Mouse (Mus musculus) hindbrain, embryonic 16.5 days (tissue): ENCODE results near the gene Art3. TPM values are rescaled to one million over a fixed set of nuclear protein-coding genes. Genes with fewer than 3 reads are reported as not detected.

Experiments used
- ATAC-seq: fragments of 200-750 bp; cut with Nextera tagmentation; 2 replicates; pipeline ENCODE4 v1.8.0; 2017; ENCODE audit warnings: moderate TSS enrichment, moderate library complexity
- H3K27ac ChIP-seq: fragments of 300-500 bp; sonication (generic); 2 replicates; pipeline ENCODE4 v1.5.1; 2014; ENCODE audit warnings: low read depth, mild to moderate bottlenecking, control low read depth, low read length, moderate library complexity
- H3K27me3 ChIP-seq: fragments of 300-500 bp; sonication (generic); replicated peaks from 2 replicates; pipeline ENCODE4 v1.6.1; 2014; ENCODE audit warnings: low read length; ENCODE audit not compliant: control insufficient read depth, insufficient read depth
- H3K36me3 ChIP-seq: fragments of 300-500 bp; sonication (generic); 2 replicates; pipeline ENCODE4 v1.6.1; 2014; ENCODE audit warnings: mild to moderate bottlenecking, low read length, moderate library complexity, mixed read lengths; ENCODE audit not compliant: control insufficient read depth, insufficient read depth
- H3K4me1 ChIP-seq: fragments of 300-500 bp; sonication (generic); 2 replicates; pipeline ENCODE4 v1.6.1; 2014; ENCODE audit warnings: low read depth, low read length; ENCODE audit not compliant: control insufficient read depth, insufficient read depth
- H3K4me2 ChIP-seq: fragments of 300-500 bp; sonication (generic); 2 replicates; pipeline ENCODE4 v1.6.1; 2014; ENCODE audit warnings: mild to moderate bottlenecking, low read length, control low read depth, moderate library complexity
- H3K4me3 ChIP-seq: fragments of 300-500 bp; sonication (generic); 2 replicates; pipeline ENCODE4 v1.5.1; 2014; ENCODE audit warnings: mild to moderate bottlenecking, low read length, control low read depth, moderate library complexity
- H3K9ac ChIP-seq: fragments of 300-500 bp; sonication (generic); 2 replicates; pipeline ENCODE4 v1.6.1; 2014; ENCODE audit warnings: low read depth, mild to moderate bottlenecking, control low read depth, low read length, moderate library complexity
- H3K9me3 ChIP-seq: fragments of 300-500 bp; sonication (generic); 2 replicates; pipeline ENCODE4 v1.6.1; 2014; ENCODE audit warnings: mild to moderate bottlenecking, low read length, moderate library complexity; ENCODE audit not compliant: control insufficient read depth
- WGBS: fragments of 180-500 bp; shearing (Covaris S2); extraction: QIAGEN DNeasy Blood & Tissue Kit; methylation state at CpG from one replicate; pipeline ENCODE4 v1.1.7; 2014; 5-methylcytosine and 5-hydroxymethylcytosine counted together
- polyA plus RNA-seq: library from polyadenylated mRNA; unstranded; fragments of >200 nt; fragmentation: Nextera tagmentation; extraction: Ambion mirVana; gene quantifications from 2 replicates; pipeline ENCODE4 v1.2.1, GENCODE M21; 2015

Art3 gene
- polyA plus RNA-seq, 1 experiment from 2014 or later, result 6.7 TPM

DNA sequence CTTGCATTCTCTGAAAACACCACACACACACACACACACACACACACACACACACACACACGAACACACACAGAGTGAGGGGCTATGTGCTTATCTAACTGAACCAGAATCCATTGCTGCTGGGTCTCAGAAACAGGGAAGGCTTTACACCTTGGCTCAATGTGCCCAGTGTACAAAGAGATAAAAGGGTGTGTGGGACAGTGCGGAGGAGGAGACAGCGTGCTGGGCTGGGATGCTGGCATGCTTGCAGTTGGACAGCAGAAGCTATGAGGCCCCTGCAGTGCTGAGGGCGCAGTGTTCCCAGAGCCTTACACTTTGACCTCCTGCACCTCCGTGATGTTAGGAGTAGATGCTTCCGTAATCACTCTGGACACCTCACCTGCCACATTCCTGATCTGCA lies 64.8 kb downstream of the Art3 start:
- WGBS, result 92% methylated on average over 6 of the region's 6 CpGs
- Histone ChIP-seq H3K4me2 (no peak overlapping the region), H3K9me3 (no peaks in the 10 kb centered on the region), H3K36me3 (no peaks in the 10 kb centered on the region), H3K4me1 (peaks cover 3% of the 10 kb centered on the region; the same call in 1 of the 2 replicates), H3K4me3 (no peak overlapping the region), H3K27me3 (peaks cover 7% of the 10 kb centered on the region; the same call in 1 of the 2 replicates), H3K27ac (no peak overlapping the region), H3K9ac (no peak overlapping the region)
- ATAC-seq, result 0 out of 2 replicates have a peak, but pooled peaks have one; percentile 12

- peaks cover 2% of the 10 kb centered on the region; the same call in 1 of the 2 replicates for H3K27me3 ChIP-seq
- WGBS, result 22% methylated on average over 5 of the region's 5 CpGs
- peak; percentile 86 for ATAC-seq
- no peak overlapping the region for H3K9ac ChIP-seq
- H3K4me1 ChIP-seq, result no peaks in the 10 kb centered on the region
- H3K4me3 ChIP-seq, result no peak overlapping the region
- no peak overlapping the region for H3K4me2 ChIP-seq
- no peak overlapping the region for H3K27ac ChIP-seq
- no peaks in the 10 kb centered on the region for H3K36me3 ChIP-seq
- H3K9me3 ChIP-seq, result no peaks in the 10 kb centered on the region
Measured at GRCm38 (mm10) chr5:92398153-92398552, 66.5 kb downstream of the Art3 start.

DNA sequence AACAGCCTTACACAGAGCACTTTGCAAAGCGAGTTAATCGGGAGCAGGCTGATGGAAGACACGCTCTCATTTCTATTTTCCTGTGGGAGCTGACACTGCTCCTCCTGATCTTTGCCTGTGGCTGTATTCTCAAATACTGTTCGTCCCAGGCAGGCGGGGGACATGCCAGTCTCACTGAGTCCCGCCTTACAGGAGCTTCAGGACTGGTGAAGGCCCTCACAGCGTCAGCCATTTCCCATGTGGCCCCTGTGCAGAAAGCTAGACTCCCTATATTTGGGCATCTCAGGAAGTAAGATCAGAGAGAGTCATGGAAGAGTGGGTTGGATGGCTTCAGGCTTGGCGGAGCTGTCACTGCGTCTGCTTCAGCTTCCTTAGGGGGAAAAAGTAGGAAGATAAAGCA lies 71.2 kb downstream of the Art3 start:
- 72% methylated on average over 9 of the region's 9 CpGs for WGBS
- Histone ChIP-seq H3K36me3 (no peaks in the 10 kb centered on the region), H3K9ac (no peak overlapping the region), H3K27me3 (no peaks in the 10 kb centered on the region), H3K4me2 (no peak overlapping the region), H3K4me1 (no peaks in the 10 kb centered on the region), H3K9me3 (no peaks in the 10 kb centered on the region), H3K4me3 (no peak overlapping the region), H3K27ac (no peak overlapping the region)
- ATAC-seq, result no peak

- H3K4me1 ChIP-seq, result no peaks in the 10 kb centered on the region
- H3K27ac ChIP-seq, result no peak overlapping the region
- H3K9me3 ChIP-seq, result no peaks in the 10 kb centered on the region
- H3K4me2 ChIP-seq, result no peak overlapping the region
- H3K27me3 ChIP-seq, result no peaks in the 10 kb centered on the region
- 59% methylated on average over 10 of the region's 10 CpGs for WGBS
- H3K4me3 ChIP-seq, result no peak overlapping the region
- H3K36me3 ChIP-seq, result no peaks in the 10 kb centered on the region
- no peak overlapping the region for H3K9ac ChIP-seq
- ATAC-seq, result no peak
Measured at GRCm38 (mm10) chr5:92403562-92404399, 72.2 kb downstream of the Art3 start.

DNA sequence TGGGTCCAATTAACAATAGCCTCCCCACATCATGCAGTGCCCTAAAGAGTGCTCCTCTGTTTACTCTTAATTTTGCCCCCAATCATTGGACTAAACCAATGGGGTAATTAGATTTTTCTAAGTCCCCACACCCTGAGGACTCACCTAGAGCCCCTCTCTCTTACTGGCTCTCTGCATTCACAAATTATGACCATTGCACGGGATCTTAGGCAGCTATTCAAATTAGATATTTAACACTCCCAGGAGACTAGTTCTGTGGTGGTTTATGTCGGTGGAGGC lies 72.7 kb downstream of the Art3 start:
- Histone ChIP-seq H3K9me3 (no peaks in the 10 kb centered on the region), H3K4me1 (no peaks in the 10 kb centered on the region), H3K9ac (no peak overlapping the region), H3K27ac (no peak overlapping the region), H3K27me3 (no peaks in the 10 kb centered on the region), H3K36me3 (no peaks in the 10 kb centered on the region), H3K4me2 (no peak overlapping the region), H3K4me3 (no peak overlapping the region)
- no peak for ATAC-seq
- WGBS, result 33% methylated on average over 2 of the region's 2 CpGs

GRCm38 (mm10) chr5:92409361-92410155 lies 77.9 kb downstream of the Art3 start:
- H3K4me1 ChIP-seq, result no peaks in the 10 kb centered on the region
- no peak for ATAC-seq

DNA sequence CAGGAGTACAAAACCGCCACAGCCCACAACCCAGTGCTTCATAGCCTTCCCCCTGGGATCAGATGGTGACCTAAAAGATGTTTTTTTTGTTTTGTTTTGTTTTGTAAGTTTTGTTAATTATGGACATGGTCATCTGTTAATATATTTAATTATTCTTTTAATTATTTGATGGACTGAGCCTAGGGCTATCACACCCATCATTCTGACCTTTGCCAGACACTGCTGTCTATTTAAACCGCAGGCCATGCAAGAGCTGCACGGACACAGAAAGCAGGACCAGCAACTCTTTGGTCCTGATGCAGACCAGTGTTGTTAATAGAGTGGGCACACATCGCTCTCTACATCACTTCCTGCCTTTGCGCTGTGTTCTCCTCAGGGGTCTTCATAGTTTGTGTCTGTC lies 78.9 kb downstream of the Art3 start:
- no peaks in the 10 kb centered on the region for H3K4me1 ChIP-seq
- 85% methylated on average over 5 of the region's 5 CpGs for WGBS
- no peaks in the 10 kb centered on the region for H3K27me3 ChIP-seq
- no peak overlapping the region for H3K27ac ChIP-seq
- no peaks in the 10 kb centered on the region for H3K9me3 ChIP-seq
- H3K4me3 ChIP-seq, result no peak overlapping the region
- no peak for ATAC-seq
- H3K4me2 ChIP-seq, result no peak overlapping the region
- H3K9ac ChIP-seq, result no peak overlapping the region
- H3K36me3 ChIP-seq, result peaks cover 9% of the 10 kb centered on the region

More at GRCm38 (mm10) chr5:92409361-92410155, 77.9 kb downstream of the Art3 start:
- Histone ChIP-seq H3K9me3 (no peaks in the 10 kb centered on the region), H3K27ac (no peak overlapping the region), H3K36me3 (peaks cover 3% of the 10 kb centered on the region), H3K9ac (no peak overlapping the region), H3K27me3 (no peaks in the 10 kb centered on the region), H3K4me3 (no peak overlapping the region), H3K4me2 (no peak overlapping the region)
- WGBS, result 79% methylated on average over 9 of the region's 9 CpGs

DNA sequence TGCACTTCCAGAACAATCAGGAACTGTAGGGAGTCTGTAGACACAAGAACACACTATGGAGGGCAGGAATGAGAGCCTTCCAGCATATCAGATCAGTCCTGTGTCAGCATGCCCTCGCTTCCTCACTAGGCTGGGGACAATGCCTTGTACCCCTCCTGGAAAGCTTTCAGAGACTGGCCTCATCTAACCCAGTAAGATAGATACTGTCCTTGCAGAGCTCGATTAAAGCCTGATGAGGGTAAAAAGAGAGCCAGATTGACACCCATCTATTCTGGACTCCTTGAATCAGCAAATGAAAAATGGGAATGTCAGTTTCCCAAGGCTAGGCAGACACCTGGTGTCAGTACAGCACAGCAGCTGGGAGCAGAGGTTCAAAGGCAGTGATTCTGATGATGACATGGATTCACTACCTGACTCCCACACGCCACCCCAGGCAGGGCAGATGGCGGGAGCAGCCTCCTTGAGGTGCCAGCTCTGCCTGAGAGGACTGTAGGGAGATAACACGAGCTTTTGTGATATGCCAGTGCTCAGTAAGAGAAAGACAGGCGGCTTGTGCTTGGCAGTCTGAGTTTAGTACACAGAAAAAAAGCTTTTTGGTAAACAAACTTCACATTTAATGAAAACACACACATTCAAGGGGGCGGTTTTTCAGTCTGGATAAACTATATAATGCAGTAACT lies 80.0 kb downstream of the Art3 start:
- Histone ChIP-seq H3K4me2 (no peak overlapping the region), H3K4me3 (no peak overlapping the region), H3K9me3 (no peaks in the 10 kb centered on the region), H3K27ac (no peak overlapping the region), H3K4me1 (no peaks in the 10 kb centered on the region), H3K36me3 (peaks cover 14% of the 10 kb centered on the region), H3K9ac (no peak overlapping the region), H3K27me3 (no peaks in the 10 kb centered on the region)
- no peak for ATAC-seq
- WGBS, result 73% methylated on average over 7 of the region's 7 CpGs
